ENCODE assay signal across 30 mouse cellular contexts in genomic region chr1:62229129-62229528, GRCm38 (mm10).
"Had no signal": no experiment of that assay in that cellular context is flagged by ENCODE, and none has a peak within 500 bp of the region (broad histone marks: within the 10 kb centered on the region; RNA-seq: fewer than 3 reads in every experiment).

No protein-coding gene starts in this region.

- H3K4me3 ChIP-seq: gastrocnemius, adult 2 months; heart, adult 2 months; heart, embryonic 13.5 days; heart, embryonic 15.5 days; hindbrain, embryonic 10.5 days; hindbrain, embryonic 12.5 days; intestine, embryonic 15.5 days; layer of hippocampus, adult 2 months; limb, embryonic 13.5 days; limb, embryonic 15.5 days; liver, embryonic 12.5 days had no signal

- H3K27me3 ChIP-seq: heart, embryonic 13.5 days; heart, embryonic 15.5 days; hindbrain, embryonic 12.5 days; intestine, embryonic 15.5 days; limb, embryonic 13.5 days; limb, embryonic 15.5 days; liver, embryonic 12.5 days had no signal

- H3K36me3 ChIP-seq: heart, embryonic 13.5 days; heart, embryonic 15.5 days; hindbrain, embryonic 10.5 days; hindbrain, embryonic 12.5 days; intestine, embryonic 15.5 days; limb, embryonic 13.5 days; limb, embryonic 15.5 days; liver, embryonic 12.5 days had no signal

- H3K27ac ChIP-seq: gastrocnemius, adult 2 months; heart, adult 2 months; heart, embryonic 13.5 days; heart, embryonic 15.5 days; hindbrain, embryonic 10.5 days; hindbrain, embryonic 12.5 days; hindbrain, embryonic 14.5 days; intestine, embryonic 15.5 days; layer of hippocampus, adult 2 months; limb, embryonic 13.5 days; limb, embryonic 15.5 days; liver, embryonic 12.5 days; liver, embryonic 14.5 days had no signal

- DNase-seq: gastrocnemius, adult 2 months; gastrocnemius, postnatal 10 days; gastrocnemius, postnatal 25 days; heart, adult 11 months; heart, adult 2 months; heart, postnatal 14 days; heart, postnatal 4 days; kidney, adult 18-20 months; kidney, adult 9 months; kidney, postnatal 10 days; kidney, postnatal 25 days; kidney, postnatal 4 days; layer of hippocampus, adult 9-11 months; layer of hippocampus, postnatal 36 days; left cerebral cortex, postnatal 4 days had no signal

- H3K9ac ChIP-seq: heart, embryonic 13.5 days; heart, embryonic 15.5 days; hindbrain, embryonic 12.5 days; hindbrain, embryonic 14.5 days; intestine, embryonic 15.5 days; limb, embryonic 13.5 days; limb, embryonic 15.5 days; liver, embryonic 12.5 days; liver, embryonic 14.5 days had no signal

- H3K9me3 ChIP-seq: heart, embryonic 13.5 days; heart, embryonic 15.5 days; hindbrain, embryonic 10.5 days; hindbrain, embryonic 12.5 days; intestine, embryonic 15.5 days; limb, embryonic 13.5 days; limb, embryonic 15.5 days; liver, embryonic 12.5 days had no signal

- H3K4me1 ChIP-seq: intestine, embryonic 15.5 days; liver, embryonic 12.5 days had no signal

- ATAC-seq: hindbrain, embryonic 16.5 days; inflammation-experienced regulatory T-cells, adult 6 months; intestine, embryonic 15.5 days; intestine, postnatal 0 days; liver, embryonic 12.5 days had no signal

- H3K4me2 ChIP-seq: heart, embryonic 11.5 days; heart, embryonic 13.5 days; heart, embryonic 15.5 days; hindbrain, embryonic 12.5 days; hindbrain, embryonic 14.5 days; intestine, embryonic 15.5 days; limb, embryonic 13.5 days; limb, embryonic 15.5 days; liver, embryonic 12.5 days had no signal
